Mouse (Mus musculus) adrenal gland, postnatal 25 days (tissue): ENCODE results near the gene Col6a4. TPM values are rescaled to one million over a fixed set of nuclear protein-coding genes. Genes with fewer than 3 reads are reported as not detected.

Source experiments
- DNase-seq: peaks from one replicate; pipeline ENCODE4 v3.0.0; 2021; ENCODE audit warnings: mixed read lengths
- total RNA-seq: library from RNA; stranded (reverse); gene quantifications from 2 replicates; pipeline ENCODE4 v1.2.3, GENCODE M21; 2021

The Col6a4 gene
- total RNA-seq, 1 experiment from 2014 or later, result 0.52 TPM

GRCm38 (mm10) chr9:105960533-105960932, 136.1 kb downstream of the Col6a4 start, which contains the start of gene Col6a5:
Col6a5 (minus strand) TSS chr9:105960643.
- peak; percentile 47 for DNase-seq

- no peak for DNase-seq
Observed at GRCm38 (mm10) chr9:105959116-105959515, 137.5 kb downstream of the Col6a4 start.

GRCm38 (mm10) chr9:105949755-105950154, 146.8 kb downstream of the Col6a4 start:
- no peak for DNase-seq

- DNase-seq, result no peak
Observed at GRCm38 (mm10) chr9:105947577-105947976, 149.0 kb downstream of the Col6a4 start.

Other genes starting within 250 kb of the Col6a4 start
- 1.6 and 5.3 TPM in 2 replicates for gene Col6a5, start 136.1 kb downstream of the Col6a4 start, total RNA-seq
- 3.7 and 4.8 TPM in 2 replicates for gene Glyctk, start 61.4 kb upstream of the Col6a4 start, total RNA-seq
- 82.4 and 83.3 TPM in 2 replicates for gene Wdr82, start 74.1 kb upstream of the Col6a4 start, total RNA-seq
- gene Ppm1m, start 103.0 kb upstream of the Col6a4 start, total RNA-seq, result 119 and 156 TPM in 2 replicates
- gene Twf2, start 106.3 kb upstream of the Col6a4 start, total RNA-seq, result 111 and 128 TPM in 2 replicates
- 0.67 and 0.85 TPM in 2 replicates for gene Tlr9, start 125.8 kb upstream of the Col6a4 start, total RNA-seq
- 769 and 1,285 TPM in 2 replicates for gene Alas1, start 151.9 kb upstream of the Col6a4 start, total RNA-seq
- 4.4 and 6.3 TPM in 2 replicates for gene Poc1a, start 184.3 kb upstream of the Col6a4 start, total RNA-seq